Mouse (Mus musculus) MEL (cell line): Measurements from ENCODE around the gene Arih2.

Experiments
- GATA1 ChIP-seq: IDR thresholded peaks from 2 replicates; pipeline ENCODE4 v1.6.1; 2011; ENCODE audit warnings: low read depth, low read length, improper control_type of control experiment
- MAZ ChIP-seq: IDR thresholded peaks from 2 replicates; pipeline ENCODE4 v1.6.1; 2012; ENCODE audit warnings: low read depth, mild to moderate bottlenecking, inconsistent platforms, low read length, improper control_type of control experiment

DNA sequence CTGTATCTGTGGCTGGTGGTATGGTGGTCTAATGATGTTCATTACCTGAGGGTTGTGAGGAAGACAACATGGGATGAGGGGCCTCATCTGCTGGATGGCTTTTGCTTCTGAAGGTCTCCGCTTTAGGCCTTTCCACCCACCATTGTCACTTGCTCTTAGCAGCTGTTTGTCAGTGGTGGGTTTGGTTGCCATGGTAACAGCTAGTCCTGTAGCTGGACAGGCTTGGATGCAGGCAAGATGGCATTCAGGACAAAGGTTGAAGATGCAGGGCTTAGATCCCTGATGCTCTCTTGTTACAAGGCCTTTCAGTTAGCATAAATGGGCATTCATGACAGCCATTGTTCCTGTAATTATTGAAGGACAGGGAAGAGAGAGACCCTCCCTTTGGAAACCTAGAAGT, 39.9 kb upstream of the Arih2 start, which contains the start of gene Prkar2a:
- TF ChIP-seq MAZ, result no peak
- no peak for TF ChIP-seq GATA1
